11 mouse cellular contexts compared by ENCODE assay signal in the genomic region with DNA sequence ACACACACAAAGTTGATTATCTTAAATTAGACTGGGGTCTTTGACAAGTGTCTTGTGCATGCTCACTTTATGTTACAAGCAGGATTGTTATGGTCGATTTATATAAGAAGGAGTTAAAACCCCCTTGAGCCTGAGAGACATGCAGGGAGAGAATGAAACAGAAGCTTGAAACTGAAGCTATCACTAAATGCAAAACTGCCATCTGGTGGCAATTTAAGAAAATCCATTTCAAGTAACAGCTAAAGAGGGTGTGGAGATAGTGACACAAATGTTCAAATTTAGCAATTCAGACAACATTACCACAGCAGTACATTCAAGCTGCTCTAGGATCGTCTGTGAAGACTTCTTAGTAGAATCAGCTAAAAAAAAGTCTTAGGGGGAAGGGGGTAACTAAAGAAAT.
DNase-seq lines count a peak whose midpoint lies in the region; ATAC-seq and TF ChIP-seq lines count a peak whose summit lies in the region.
"Had no signal": no experiment of that assay in that cellular context is flagged by ENCODE, and none has a peak within 500 bp of the region (broad histone marks: within the 10 kb centered on the region; RNA-seq: fewer than 3 reads in every experiment).

No protein-coding gene starts in this region.

- H3K4me3 ChIP-seq in heart, adult 2 months = no peak overlapping the region
- no peak overlapping the region for H3K4me3 ChIP-seq in lung, embryonic 16.5 days (ENCODE audit: low read length)
- no peak overlapping the region for H3K4me3 ChIP-seq in neural tube, embryonic 15.5 days (replicated peaks)

- no peak overlapping the region for H3K4me2 ChIP-seq in lung, embryonic 16.5 days (ENCODE audit: low read depth, low read length)
- H3K4me2 ChIP-seq in neural tube, embryonic 15.5 days = no peak overlapping the region

- H3K4me1 ChIP-seq in heart, adult 2 months (ENCODE audit: control insufficient read depth, insufficient read depth, low read length) = no peaks in the 10 kb centered on the region; the same call in 1 of the 2 replicates
- no peaks in the 10 kb centered on the region for H3K4me1 ChIP-seq in lung, embryonic 16.5 days (replicated peaks; ENCODE audit: control insufficient read depth, insufficient read depth, low read length)
- H3K4me1 ChIP-seq in neural tube, embryonic 15.5 days = peaks cover 9% of the 10 kb centered on the region; the same call in 1 of the 2 replicates

- intact Hi-C loops in heart, adult 2 months (cut with DNase I) = no loop called here

- 24% methylated on average over 2 of the region's 2 CpGs for WGBS in heart, adult 2 months
- 29% methylated on average over 2 of the region's 2 CpGs for WGBS in lung, embryonic 16.5 days
- WGBS in neural tube, embryonic 15.5 days = 36% methylated on average over 2 of the region's 2 CpGs

- no peaks in the 10 kb centered on the region for H3K36me3 ChIP-seq in heart, adult 2 months (ENCODE audit: control insufficient read depth, insufficient read depth, low read length)
- H3K36me3 ChIP-seq in lung, embryonic 16.5 days (ENCODE audit: control insufficient read depth, insufficient read depth, low read length) = peaks cover 5% of the 10 kb centered on the region; the same call in 1 of the 2 replicates
- peaks cover 1% of the 10 kb centered on the region for H3K36me3 ChIP-seq in neural tube, embryonic 15.5 days

- no peak overlapping the region for H3K9ac ChIP-seq in heart, adult 2 months (ENCODE audit: low read depth, low read length)
- H3K9ac ChIP-seq in lung, embryonic 16.5 days (ENCODE audit: low read length) = no peak overlapping the region
- H3K9ac ChIP-seq in neural tube, embryonic 15.5 days (replicated peaks) = 0 out of 2 replicates have a peak overlapping the region, but pooled peaks have one; percentile 10

- peak; percentile 38; the same call in 1 of the 2 replicates for ATAC-seq in lung, embryonic 16.5 days (ENCODE audit: low read depth)
- ATAC-seq in neural tube, embryonic 15.5 days (ENCODE audit: low FRiP score) = peak; percentile 70; the same call in 1 of the 2 replicates
- ATAC-seq: Patski had no signal

- H3K27me3 ChIP-seq in heart, adult 2 months (ENCODE audit: control insufficient read depth, insufficient read depth, low read length) = no peaks in the 10 kb centered on the region
- no peaks in the 10 kb centered on the region for H3K27me3 ChIP-seq in lung, embryonic 16.5 days (ENCODE audit: control insufficient read depth, insufficient read depth, low read depth, low read length)
- no peaks in the 10 kb centered on the region for H3K27me3 ChIP-seq in neural tube, embryonic 15.5 days (replicated peaks)
- H3K27me3 ChIP-seq: Patski had no signal

- H3K79me2 ChIP-seq in heart, adult 2 months (replicated peaks; ENCODE audit: control insufficient read depth, insufficient read depth, low read length) = no peaks in the 10 kb centered on the region

- H3K9me3 ChIP-seq in lung, embryonic 16.5 days (ENCODE audit: control insufficient read depth, low read length) = no peaks in the 10 kb centered on the region
- H3K9me3 ChIP-seq in neural tube, embryonic 15.5 days (replicated peaks) = no peaks in the 10 kb centered on the region

- TF ChIP-seq CTCF in heart, adult 2 months (IDR thresholded peaks at IDR 0.05) = peak; percentile 63
- TF ChIP-seq CTCF in brain, embryonic 14.5 days (IDR thresholded peaks at IDR 0.05; ENCODE audit: borderline replicate concordance, extremely low read depth, insufficient read depth, insufficient read length) = no peak

- peak overlapping the region; percentile 16 for H3K27ac ChIP-seq in heart, adult 2 months
- no peak overlapping the region for H3K27ac ChIP-seq in lung, embryonic 16.5 days (ENCODE audit: low read length)
- 0 out of 2 replicates have a peak overlapping the region, but pooled peaks have one; percentile 18 for H3K27ac ChIP-seq in neural tube, embryonic 15.5 days (replicated peaks)
- H3K27ac ChIP-seq: macrophage had no signal

- TF ChIP-seq POLR2A in heart, adult 2 months (IDR thresholded peaks at IDR 0.05; ENCODE audit: insufficient read depth, low read depth, low read length) = no peak
- no peak for TF ChIP-seq POLR2A in brain, embryonic 14.5 days (IDR thresholded peaks at IDR 0.05; ENCODE audit: borderline replicate concordance, extremely low read depth, insufficient read depth, insufficient read length, poor library complexity, severe bottlenecking)

- TF ChIP-seq EP300 in heart, adult 2 months (IDR thresholded peaks at IDR 0.05; ENCODE audit: insufficient read depth, low read depth, low read length) = no peak

- DNase-seq in heart, adult 2 months = no peak
- no peak for DNase-seq in heart, postnatal 4 days
- no peak for DNase-seq in lung, postnatal 14 days
- peak; percentile 87 for DNase-seq in brain, embryonic 14.5 days (ENCODE audit: low read depth)
- no peak for DNase-seq in adrenal gland, postnatal 14 days
- DNase-seq in layer of hippocampus, postnatal 25 days (ENCODE audit: extremely low spot score in 1 of 2, low spot score in 1 of 2) = no peak
- DNase-seq: kidney, postnatal 14 days had no signal
